Mouse (Mus musculus) olfactory bulb, adult 2 months (tissue): ENCODE measurements around the gene Pomgnt2.

ENCODE experiments used
- CTCF ChIP-seq: fragments of 200-500 bp; IDR thresholded peaks from 2 replicates; pipeline ENCODE4 v1.5.1; 2012; ENCODE audit warnings: low read depth, mild to moderate bottlenecking, low read length, moderate library complexity; ENCODE audit not compliant: insufficient read depth
- POLR2A ChIP-seq: fragments of 200-500 bp; IDR thresholded peaks from 2 replicates; pipeline ENCODE4 v1.6.1; 2012; ENCODE audit warnings: mild to moderate bottlenecking, low read depth, low read length, moderate library complexity; ENCODE audit not compliant: insufficient read depth

DNA sequence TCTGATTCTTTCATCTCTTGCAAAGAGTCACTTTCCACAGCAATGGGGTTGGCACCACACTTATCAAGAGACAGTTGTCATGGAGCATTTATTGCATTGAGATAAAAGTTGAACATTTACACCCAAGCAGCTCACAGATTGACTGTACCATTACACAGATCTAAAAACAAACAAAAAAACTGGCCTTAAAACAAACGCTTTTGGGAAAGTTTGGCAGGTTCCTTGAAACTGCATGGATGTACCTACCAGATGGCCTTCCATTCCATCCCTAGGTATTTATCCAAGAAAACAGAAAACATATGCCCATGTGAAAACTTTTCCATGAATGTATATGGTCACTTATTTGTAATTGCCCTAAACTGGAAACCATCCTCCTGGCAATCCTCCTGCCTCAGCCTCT lies 41.7 kb upstream of the Pomgnt2 start:
- TF ChIP-seq CTCF (no peak), POLR2A (no peak)
